21 mouse cellular contexts compared by ENCODE assay signal in genomic region chr8:103902516-103902915, GRCm38 (mm10).
A peak's percentile ranks its signal among the peaks of the same experiment; 100 is the strongest.
DNase-seq lines count a peak whose midpoint lies in the region; ATAC-seq and TF ChIP-seq lines count a peak whose summit lies in the region.
"Had no signal": no experiment of that assay in that cellular context is flagged by ENCODE, and none has a peak within 500 bp of the region (broad histone marks: within the 10 kb centered on the region; RNA-seq: fewer than 3 reads in every experiment).

No protein-coding gene starts in this region.

- no peak for TF ChIP-seq CTCF in hindbrain, postnatal 0 days (IDR thresholded peaks at IDR 0.05; ENCODE audit: low read depth)

- no peaks in the 10 kb centered on the region for H3K36me3 ChIP-seq in hindbrain, postnatal 0 days (ENCODE audit: insufficient read depth, low read length)
- no peaks in the 10 kb centered on the region for H3K36me3 ChIP-seq in hindbrain, embryonic 12.5 days
- H3K36me3 ChIP-seq in limb, embryonic 14.5 days (ENCODE audit: control insufficient read depth, insufficient read depth, low read length), result no peaks in the 10 kb centered on the region
- no peaks in the 10 kb centered on the region for H3K36me3 ChIP-seq in limb, embryonic 10.5 days
- H3K36me3 ChIP-seq: embryonic facial prominence, embryonic 13.5 days; embryonic facial prominence, embryonic 15.5 days; forebrain, embryonic 10.5 days; forebrain, embryonic 12.5 days had no signal

- no peaks in the 10 kb centered on the region for H3K9me3 ChIP-seq in hindbrain, postnatal 0 days (ENCODE audit: low read length)
- H3K9me3 ChIP-seq in hindbrain, embryonic 12.5 days (replicated peaks), result 0 out of 2 replicates have a peak, but pooled peaks cover 6% of the 10 kb centered on the region
- H3K9me3 ChIP-seq in limb, embryonic 14.5 days (ENCODE audit: control insufficient read depth, low read length), result no peaks in the 10 kb centered on the region
- no peaks in the 10 kb centered on the region for H3K9me3 ChIP-seq in limb, embryonic 10.5 days (replicated peaks)
- H3K9me3 ChIP-seq: embryonic facial prominence, embryonic 13.5 days; embryonic facial prominence, embryonic 15.5 days; forebrain, embryonic 10.5 days; forebrain, embryonic 12.5 days had no signal

- no peak overlapping the region for H3K4me3 ChIP-seq in hindbrain, postnatal 0 days (ENCODE audit: low read length)
- no peak overlapping the region for H3K4me3 ChIP-seq in hindbrain, embryonic 12.5 days
- no peak overlapping the region for H3K4me3 ChIP-seq in limb, embryonic 14.5 days (replicated peaks; ENCODE audit: low read length)
- no peak overlapping the region for H3K4me3 ChIP-seq in limb, embryonic 10.5 days
- H3K4me3 ChIP-seq: embryonic facial prominence, embryonic 13.5 days; embryonic facial prominence, embryonic 15.5 days; erythroblast, embryonic 14.5 days; forebrain, embryonic 10.5 days; forebrain, embryonic 12.5 days had no signal

- H3K4me1 ChIP-seq in hindbrain, postnatal 0 days (ENCODE audit: insufficient read depth, low read length), result no peaks in the 10 kb centered on the region
- H3K4me1 ChIP-seq in hindbrain, embryonic 12.5 days, result no peaks in the 10 kb centered on the region
- H3K4me1 ChIP-seq in limb, embryonic 14.5 days (ENCODE audit: control insufficient read depth, insufficient read depth, low read length), result peaks cover 7% of the 10 kb centered on the region
- H3K4me1 ChIP-seq in limb, embryonic 10.5 days, result peaks cover 2% of the 10 kb centered on the region
- H3K4me1 ChIP-seq: forebrain, embryonic 10.5 days; forebrain, embryonic 12.5 days had no signal

- TF ChIP-seq POLR2A in limb, embryonic 14.5 days (IDR thresholded peaks at IDR 0.05; ENCODE audit: borderline replicate concordance, extremely low read depth, insufficient read depth, insufficient read length), result no peak

- no peaks in the 10 kb centered on the region for H3K27me3 ChIP-seq in hindbrain, postnatal 0 days (ENCODE audit: insufficient read depth, low read length)
- H3K27me3 ChIP-seq in hindbrain, embryonic 12.5 days, result no peaks in the 10 kb centered on the region
- no peaks in the 10 kb centered on the region for H3K27me3 ChIP-seq in limb, embryonic 14.5 days (ENCODE audit: control insufficient read depth, insufficient read depth, low read length)
- no peaks in the 10 kb centered on the region for H3K27me3 ChIP-seq in limb, embryonic 10.5 days (ENCODE audit: low read depth, poor library complexity, severe bottlenecking)
- H3K27me3 ChIP-seq: embryonic facial prominence, embryonic 13.5 days; embryonic facial prominence, embryonic 15.5 days; forebrain, embryonic 12.5 days had no signal

- no peak overlapping the region for H3K27ac ChIP-seq in hindbrain, postnatal 0 days
- H3K27ac ChIP-seq in hindbrain, embryonic 12.5 days, result no peak overlapping the region
- no peak overlapping the region for H3K27ac ChIP-seq in limb, embryonic 14.5 days (replicated peaks; ENCODE audit: low read depth, low read length)
- no peak overlapping the region for H3K27ac ChIP-seq in limb, embryonic 10.5 days
- H3K27ac ChIP-seq: embryonic facial prominence, embryonic 13.5 days; embryonic facial prominence, embryonic 15.5 days; forebrain, embryonic 10.5 days; forebrain, embryonic 12.5 days had no signal

- no peak for ATAC-seq in hindbrain, postnatal 0 days
- ATAC-seq in hindbrain, embryonic 12.5 days (ENCODE audit: low FRiP score), result no peak
- ATAC-seq in limb, embryonic 14.5 days (ENCODE audit: low FRiP score, low read depth), result no peak
- ATAC-seq: forebrain, embryonic 14.5 days; forebrain, embryonic 16.5 days had no signal

- peak; percentile 37 to 57 for DNase-seq in cerebellum, postnatal 14 days
- DNase-seq in cerebellum, postnatal 36 days, result no peak
- peak; percentile 11 for DNase-seq in hindbrain, postnatal 0 days (ENCODE audit: low spot score)
- DNase-seq in limb, embryonic 14.5 days (ENCODE audit: low spot score), result peak; percentile 30
- DNase-seq in limb, embryonic 10.5 days (ENCODE audit: low spot score), result no peak
- DNase-seq: adrenal gland, adult 2 months; adrenal gland, postnatal 10 days; adrenal gland, postnatal 25 days; cerebellum, adult 11 months; cerebellum, adult 2 months; cerebellum, adult 9-10 months; cerebellum, postnatal 25 days; embryo, embryonic 11 days had no signal

- no peak overlapping the region for H3K9ac ChIP-seq in hindbrain, postnatal 0 days (replicated peaks; ENCODE audit: low read length)
- H3K9ac ChIP-seq in hindbrain, embryonic 12.5 days, result no peak overlapping the region
- H3K9ac ChIP-seq in limb, embryonic 14.5 days (ENCODE audit: low read depth, low read length, severe bottlenecking), result no peak overlapping the region
- H3K9ac ChIP-seq: embryonic facial prominence, embryonic 13.5 days; embryonic facial prominence, embryonic 15.5 days; forebrain, embryonic 12.5 days had no signal

- 56% methylated on average over 1 of the region's 1 CpGs for WGBS in hindbrain, postnatal 0 days
- WGBS in hindbrain, embryonic 12.5 days, result 77% methylated on average over 1 of the region's 1 CpGs
- 72% methylated on average over 1 of the region's 1 CpGs for WGBS in limb, embryonic 14.5 days
- 73% methylated on average over 1 of the region's 1 CpGs for WGBS in limb, embryonic 10.5 days

- no peak overlapping the region for H3K4me2 ChIP-seq in hindbrain, postnatal 0 days (ENCODE audit: low read depth, low read length)
- no peak overlapping the region for H3K4me2 ChIP-seq in hindbrain, embryonic 12.5 days (replicated peaks)
- no peak overlapping the region for H3K4me2 ChIP-seq in limb, embryonic 14.5 days (replicated peaks; ENCODE audit: low read depth, low read length, severe bottlenecking)
- H3K4me2 ChIP-seq: embryonic facial prominence, embryonic 13.5 days; embryonic facial prominence, embryonic 15.5 days; forebrain, embryonic 12.5 days had no signal

Comparison
In these comparisons a context has a peak if more than half of its experiments do, and no peak if none do; other contexts are left out.
1. DNase-seq: peak in cerebellum, postnatal 14 days (2 of 2), hindbrain, postnatal 0 days (single experiment) and limb, embryonic 14.5 days (single experiment); none in cerebellum, postnatal 36 days (0 of 2) and limb, embryonic 10.5 days (single experiment).